Mouse (Mus musculus) induced T-regulatory cell, adult 2 months (primary cell): ENCODE data around the gene Fgfr2.

Source experiments
- DNase-seq: peaks from one replicate; pipeline ENCODE4 v3.0.0-alpha.2; 2012; ENCODE audit warnings: low read depth

Fgfr2 gene

GRCm38 (mm10) chr7:132330179-132330578 lies 793.0 kb downstream of the Fgfr2 start:
- DNase-seq, result no peak

- no peak for DNase-seq
These were observed 794.5 kb downstream of the Fgfr2 start for GRCm38 (mm10) chr7:132328648-132329047.

GRCm38 (mm10) chr7:132325549-132326331 lies 797.4 kb downstream of the Fgfr2 start:
- DNase-seq, result no peak

DNA sequence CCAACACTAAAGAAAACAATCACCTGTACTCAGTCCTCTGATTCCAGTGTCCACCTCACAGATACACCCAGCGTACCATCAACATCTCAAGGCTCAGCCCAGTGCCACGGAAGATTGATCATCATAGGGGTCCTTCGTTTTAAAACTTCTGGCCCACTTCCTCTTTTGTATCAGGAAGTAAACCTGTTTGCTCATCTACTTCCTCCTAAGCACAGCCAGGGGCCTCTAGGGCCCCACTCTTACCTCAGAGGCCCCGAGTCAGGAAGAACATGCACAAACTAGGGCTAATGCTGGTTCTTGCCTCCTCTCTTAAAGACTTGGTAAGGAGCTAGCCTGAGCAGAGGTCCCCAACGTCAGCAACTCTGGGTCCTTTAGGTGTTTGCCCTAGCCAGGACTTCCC lies 799.7 kb downstream of the Fgfr2 start:
- no peak for DNase-seq

- DNase-seq, result no peak
These were observed 801.7 kb downstream of the Fgfr2 start for GRCm38 (mm10) chr7:132321392-132321958.

DNA sequence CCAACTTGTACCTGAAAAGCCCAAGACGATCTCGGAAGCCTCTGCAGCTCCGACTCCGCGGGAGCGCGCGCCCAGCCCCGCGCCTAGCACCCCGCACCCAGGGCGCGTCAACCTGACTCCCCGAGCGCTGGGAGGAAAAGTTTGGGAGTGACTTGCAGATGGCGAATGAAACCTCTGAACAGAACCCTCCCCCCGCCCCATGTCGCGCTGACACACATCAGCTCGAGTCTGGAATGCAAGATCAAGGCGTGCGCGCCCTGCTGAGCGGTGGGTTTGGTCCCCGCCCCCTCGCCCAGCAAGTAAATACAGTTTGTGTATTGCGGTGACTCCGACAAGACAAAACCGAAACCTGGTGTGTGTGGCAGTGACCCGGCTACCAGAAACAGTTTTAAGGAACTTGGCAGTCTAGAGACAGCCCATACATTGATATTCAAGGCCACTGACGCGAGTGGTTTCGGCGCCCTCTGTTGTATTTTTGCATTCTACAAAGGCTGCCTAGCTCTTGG lies 806.1 kb downstream of the Fgfr2 start, which contains the start of gene Chst15:
TSS of gene Chst15 (minus strand) at position 193 of the 506 bp plus-strand sequence.
- peak; percentile 76 for DNase-seq

DNA sequence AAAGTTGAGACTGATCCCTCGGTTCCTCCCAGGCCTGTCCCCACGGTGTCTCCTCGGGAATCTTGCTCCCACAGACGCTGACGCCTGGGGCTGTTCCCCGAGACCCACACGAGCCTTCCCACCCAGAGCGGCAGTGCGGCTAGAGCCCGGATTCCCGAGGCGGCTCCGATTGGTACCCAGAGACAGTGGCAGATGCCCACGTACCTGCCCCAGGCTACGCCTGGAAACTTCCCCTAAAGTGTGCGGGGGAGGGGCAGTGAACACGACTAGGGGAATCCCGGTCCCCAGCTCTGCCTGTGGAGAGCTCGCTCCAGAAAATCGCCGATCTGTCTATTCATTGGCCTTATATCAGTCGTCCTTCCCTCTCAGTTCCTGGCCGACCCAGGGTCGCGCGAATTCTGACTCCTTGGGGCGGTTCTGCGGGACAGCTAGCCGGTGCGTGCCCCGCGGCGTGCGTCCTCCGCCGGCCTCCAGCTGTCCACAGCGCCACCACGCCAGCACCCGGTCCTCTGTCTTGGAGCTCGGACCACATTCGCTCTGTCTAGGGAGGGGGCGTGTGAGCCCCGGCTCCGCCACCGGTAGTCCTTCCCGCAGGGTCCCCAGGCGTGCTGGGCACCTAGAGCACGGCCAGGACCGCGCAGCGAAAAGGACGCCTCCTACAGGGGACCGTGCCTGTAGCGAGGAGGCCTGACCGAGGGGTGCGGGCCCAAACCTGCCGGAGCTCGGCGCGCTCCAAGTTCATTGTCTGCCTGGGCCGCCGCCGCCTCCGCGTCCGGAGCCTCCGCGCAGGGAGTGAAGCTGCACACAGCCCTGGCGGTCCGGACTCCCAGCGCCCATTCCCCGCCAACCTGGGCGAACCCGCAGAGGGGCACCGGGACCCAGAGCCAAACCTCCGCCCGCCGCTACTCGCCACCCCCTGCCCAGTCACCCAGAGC lies 806.8 kb downstream of the Fgfr2 start:
- peak; percentile 88 for DNase-seq

- peak; percentile 67 for DNase-seq
These were observed 807.7 kb downstream of the Fgfr2 start for GRCm38 (mm10) chr7:132315149-132316091.

DNA sequence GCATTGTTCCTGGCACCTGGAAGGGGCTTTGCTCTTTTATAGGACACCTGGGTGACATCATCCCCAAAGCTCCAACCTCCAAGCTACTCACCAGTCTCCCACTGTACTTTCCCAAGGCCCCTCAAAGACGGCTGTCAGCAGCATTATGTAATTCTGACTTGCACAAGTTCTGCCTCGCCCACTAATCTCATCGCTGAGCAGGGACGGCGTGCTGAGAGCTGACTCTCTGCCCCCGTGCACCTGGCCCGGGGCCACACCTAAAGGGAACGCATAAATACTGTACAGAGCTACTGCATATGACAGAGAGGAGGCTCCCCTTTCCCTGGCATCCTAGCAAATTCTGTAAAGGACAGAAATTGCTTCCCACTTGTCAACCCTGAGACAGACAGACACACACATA lies 810.8 kb downstream of the Fgfr2 start:
- DNase-seq, result no peak

GRCm38 (mm10) chr7:132308537-132309191 lies 814.5 kb downstream of the Fgfr2 start:
- no peak for DNase-seq

- DNase-seq, result no peak
These were observed 815.4 kb downstream of the Fgfr2 start for GRCm38 (mm10) chr7:132307722-132308271.

DNA sequence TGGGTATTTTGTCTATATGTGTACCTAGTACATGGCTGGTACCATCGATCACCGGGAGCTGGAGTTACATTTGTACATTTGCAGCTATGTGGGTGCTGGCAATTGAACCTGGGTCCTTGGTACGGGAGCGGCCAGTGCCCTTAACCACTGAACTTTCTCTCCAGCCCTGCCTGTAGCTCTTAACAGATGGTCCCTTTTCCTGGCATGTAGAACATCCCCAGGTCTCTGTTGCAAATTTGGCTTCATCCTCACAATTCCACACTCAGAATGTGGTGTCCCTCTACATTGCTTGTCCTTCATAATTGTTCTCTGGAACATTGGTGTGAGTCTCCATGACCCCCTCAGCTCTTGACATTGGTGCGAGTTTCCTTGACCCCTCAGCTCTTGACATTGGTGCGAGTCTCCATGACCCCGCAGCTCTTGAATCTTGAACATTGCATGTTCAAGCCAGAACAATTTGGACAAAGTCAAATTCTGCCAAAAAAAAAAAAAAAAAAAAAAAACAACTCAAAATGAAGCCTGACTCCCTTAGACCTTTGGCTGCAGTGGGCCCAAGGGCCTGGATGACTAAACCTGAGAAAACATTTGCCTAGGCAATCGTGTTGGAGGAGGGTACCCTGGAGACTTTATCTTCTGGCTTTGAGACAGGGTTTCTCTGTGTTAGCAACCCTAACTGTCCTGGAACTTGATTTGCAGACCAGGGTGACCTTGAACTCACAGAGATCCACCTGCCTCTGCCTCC lies 816.3 kb downstream of the Fgfr2 start:
- no peak for DNase-seq

- no peak for DNase-seq
These were observed 817.4 kb downstream of the Fgfr2 start for GRCm38 (mm10) chr7:132305492-132306375.

GRCm38 (mm10) chr7:132304424-132305085 lies 818.6 kb downstream of the Fgfr2 start:
- no peak for DNase-seq

GRCm38 (mm10) chr7:132303988-132304387 lies 819.2 kb downstream of the Fgfr2 start:
- DNase-seq, result no peak

DNA sequence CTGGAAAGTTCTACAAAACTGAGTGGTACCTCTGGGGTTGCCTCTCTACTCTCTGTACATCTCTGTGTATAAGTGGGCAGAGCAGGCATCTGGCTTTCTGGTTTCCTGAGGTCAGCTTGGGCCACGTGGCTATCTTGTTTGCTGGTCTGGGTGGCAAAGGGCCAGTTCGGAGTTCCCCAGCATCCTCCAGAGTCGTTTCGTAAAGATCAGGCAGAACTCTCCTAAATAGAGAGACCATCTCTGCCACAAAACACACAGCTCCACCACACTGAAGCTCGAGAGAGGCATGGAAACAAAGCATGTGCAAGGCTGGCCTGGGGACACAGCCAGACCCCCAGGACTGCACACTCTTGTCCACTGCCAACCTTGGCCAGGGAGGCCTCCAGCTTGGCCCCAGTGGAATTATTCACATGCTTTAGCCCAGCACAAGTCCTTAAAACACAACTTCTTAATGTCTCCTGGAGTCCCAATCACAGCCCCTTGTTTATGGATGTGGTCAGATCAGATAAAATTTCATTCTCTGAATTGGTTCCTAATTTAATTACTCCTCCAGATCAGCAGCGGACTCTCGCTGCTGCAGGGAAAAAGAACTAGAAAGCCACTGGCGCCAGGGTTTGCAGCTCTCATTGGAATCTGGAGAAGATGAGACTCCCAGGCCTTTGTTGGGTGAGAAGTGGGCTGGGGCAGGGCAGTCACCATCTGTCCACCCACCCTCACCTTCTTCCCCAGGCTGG lies 820.5 kb downstream of the Fgfr2 start:
- no peak for DNase-seq

GRCm38 (mm10) chr7:132299661-132300210 lies 823.4 kb downstream of the Fgfr2 start:
- no peak for DNase-seq
